Comparison of ENCODE assay signal across 12 mouse cellular contexts in the genomic region with DNA sequence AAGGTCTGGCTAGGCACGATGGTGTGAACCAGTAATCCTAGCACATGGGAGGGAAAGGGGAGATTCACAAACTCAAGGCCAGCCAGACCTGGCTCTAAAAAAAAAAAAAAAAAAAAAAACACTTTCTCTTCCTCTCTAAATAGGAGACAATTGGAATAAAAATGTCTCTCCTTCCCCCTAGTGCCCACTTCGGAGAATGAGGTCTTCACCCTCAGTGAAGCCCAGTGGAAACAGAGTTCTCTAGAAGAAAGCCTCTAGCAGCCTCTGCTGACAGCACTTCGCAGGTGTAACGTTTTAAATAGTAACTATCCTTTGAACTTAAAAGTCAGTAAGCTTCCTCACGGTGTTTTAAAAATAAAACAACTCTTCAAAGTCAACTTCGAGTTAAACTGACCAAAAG. TPM values are rescaled to one million over a fixed set of nuclear protein-coding genes. Genes with fewer than 3 reads are reported as not detected.
DNase-seq lines count a peak whose midpoint lies in the region; ATAC-seq and TF ChIP-seq lines count a peak whose summit lies in the region.
"Had no signal": no experiment of that assay in that cellular context is flagged by ENCODE, and none has a peak within 500 bp of the region (broad histone marks: within the 10 kb centered on the region; RNA-seq: fewer than 3 reads in every experiment).

No protein-coding gene starts in this region.

- DNase-seq in adrenal gland, postnatal 14 days: peak; percentile 9
- DNase-seq in adrenal gland, postnatal 36 days: no peak
- peak; percentile 39 for DNase-seq in midbrain, embryonic 14.5 days
- no peak for DNase-seq in midbrain, embryonic 10.5 days (ENCODE audit: low spot score)
- DNase-seq in kidney, postnatal 4 days: peak; percentile 11 to 42
- DNase-seq in lung, postnatal 10 days: no peak
- DNase-seq: cerebellum, postnatal 25 days; right cerebral cortex, postnatal 14 days had no signal

- H3K4me1 ChIP-seq in intestine, postnatal 0 days (replicated peaks; ENCODE audit: control insufficient read depth, insufficient read depth, low read length): no peaks in the 10 kb centered on the region
- H3K4me1 ChIP-seq in intestine, embryonic 16.5 days (ENCODE audit: control insufficient read depth, insufficient read depth, low read length): no peaks in the 10 kb centered on the region
- no peaks in the 10 kb centered on the region for H3K4me1 ChIP-seq in midbrain, embryonic 14.5 days (ENCODE audit: control insufficient read depth, insufficient read depth, low read length)
- no peaks in the 10 kb centered on the region for H3K4me1 ChIP-seq in midbrain, embryonic 10.5 days
- H3K4me1 ChIP-seq: neural tube, embryonic 12.5 days had no signal

- TF ChIP-seq CTCF in intestine, postnatal 0 days (IDR thresholded peaks at IDR 0.05; ENCODE audit: low read depth): peak; percentile 62

- no peak overlapping the region for H3K27ac ChIP-seq in intestine, postnatal 0 days (ENCODE audit: low read depth, low read length)
- no peak overlapping the region for H3K27ac ChIP-seq in intestine, embryonic 16.5 days (ENCODE audit: low read length)
- H3K27ac ChIP-seq in midbrain, embryonic 14.5 days (replicated peaks; ENCODE audit: low read depth, low read length): no peak overlapping the region
- no peak overlapping the region for H3K27ac ChIP-seq in midbrain, embryonic 10.5 days (replicated peaks)
- H3K27ac ChIP-seq: liver, embryonic 14.5 days; neural tube, embryonic 12.5 days had no signal

- no peaks in the 10 kb centered on the region for H3K27me3 ChIP-seq in intestine, postnatal 0 days (replicated peaks; ENCODE audit: control insufficient read depth, insufficient read depth, low read length)
- no peaks in the 10 kb centered on the region for H3K27me3 ChIP-seq in intestine, embryonic 16.5 days (replicated peaks; ENCODE audit: control insufficient read depth, insufficient read depth, low read length)
- H3K27me3 ChIP-seq in midbrain, embryonic 14.5 days (ENCODE audit: control insufficient read depth, insufficient read depth, low read length): no peaks in the 10 kb centered on the region
- no peaks in the 10 kb centered on the region for H3K27me3 ChIP-seq in midbrain, embryonic 10.5 days (ENCODE audit: low read depth, poor library complexity, severe bottlenecking)
- H3K27me3 ChIP-seq: neural tube, embryonic 12.5 days had no signal

- no peak overlapping the region for H3K4me3 ChIP-seq in intestine, postnatal 0 days (ENCODE audit: low read depth, low read length)
- no peak overlapping the region for H3K4me3 ChIP-seq in intestine, embryonic 16.5 days (ENCODE audit: low read length)
- H3K4me3 ChIP-seq in midbrain, embryonic 14.5 days (replicated peaks; ENCODE audit: low read depth, low read length): no peak overlapping the region
- no peak overlapping the region for H3K4me3 ChIP-seq in midbrain, embryonic 10.5 days
- H3K4me3 ChIP-seq: neural tube, embryonic 12.5 days had no signal

- 65% methylated on average over 6 of the region's 6 CpGs for WGBS in intestine, postnatal 0 days
- 68% methylated on average over 6 of the region's 6 CpGs for WGBS in intestine, embryonic 16.5 days
- 83% methylated on average over 6 of the region's 6 CpGs for WGBS in midbrain, embryonic 14.5 days
- WGBS in midbrain, embryonic 10.5 days: 83% methylated on average over 6 of the region's 6 CpGs

- no peak overlapping the region for H3K9ac ChIP-seq in intestine, postnatal 0 days (ENCODE audit: low read depth, low read length)
- H3K9ac ChIP-seq in intestine, embryonic 16.5 days (ENCODE audit: low read depth, low read length): no peak overlapping the region
- H3K9ac ChIP-seq in midbrain, embryonic 14.5 days (replicated peaks; ENCODE audit: low read length): no peak overlapping the region
- H3K9ac ChIP-seq: liver, embryonic 14.5 days; neural tube, embryonic 12.5 days had no signal

- H3K9me3 ChIP-seq in intestine, postnatal 0 days (ENCODE audit: control insufficient read depth): no peaks in the 10 kb centered on the region
- no peaks in the 10 kb centered on the region for H3K9me3 ChIP-seq in intestine, embryonic 16.5 days (ENCODE audit: control insufficient read depth, low read length)
- H3K9me3 ChIP-seq in midbrain, embryonic 14.5 days (ENCODE audit: control insufficient read depth, low read length): no peaks in the 10 kb centered on the region
- no peaks in the 10 kb centered on the region for H3K9me3 ChIP-seq in midbrain, embryonic 10.5 days (replicated peaks)
- H3K9me3 ChIP-seq: neural tube, embryonic 12.5 days had no signal

- H3K4me2 ChIP-seq in intestine, postnatal 0 days (replicated peaks; ENCODE audit: low read depth): no peak overlapping the region
- no peak overlapping the region for H3K4me2 ChIP-seq in intestine, embryonic 16.5 days (ENCODE audit: low read depth, low read length)
- no peak overlapping the region for H3K4me2 ChIP-seq in midbrain, embryonic 14.5 days (ENCODE audit: low read length)
- H3K4me2 ChIP-seq: neural tube, embryonic 12.5 days had no signal

- peaks cover 2% of the 10 kb centered on the region; the same call in 1 of the 2 replicates for H3K36me3 ChIP-seq in intestine, postnatal 0 days (ENCODE audit: control insufficient read depth, insufficient read depth)
- H3K36me3 ChIP-seq in intestine, embryonic 16.5 days (ENCODE audit: control insufficient read depth, insufficient read depth, low read length): no peaks in the 10 kb centered on the region
- H3K36me3 ChIP-seq in midbrain, embryonic 14.5 days (ENCODE audit: control insufficient read depth, insufficient read depth, low read length): peaks cover 22% of the 10 kb centered on the region
- peaks cover 69% of the 10 kb centered on the region for H3K36me3 ChIP-seq in midbrain, embryonic 10.5 days

- no peak for ATAC-seq in intestine, postnatal 0 days
- no peak for ATAC-seq in intestine, embryonic 16.5 days
- ATAC-seq in midbrain, embryonic 14.5 days (ENCODE audit: low FRiP score, low TSS enrichment): no peak

RNA-seq across cellular contexts. Expression of a gene that starts 33.8 kb away (rescaled TPM):
- 27.9 and 31.0 TPM in 2 replicates for total RNA-seq in adrenal gland, postnatal 14 days (2021)
- total RNA-seq in adrenal gland, postnatal 36 days (2021): 10 to 100 TPM; 28.0 to 34.8 TPM
- polyA plus RNA-seq in intestine, postnatal 0 days (2015; fragmentation: Nextera tagmentation; extraction: Ambion mirVana): 21.7 and 23.8 TPM in 2 replicates
- 37.4 and 42.8 TPM in 2 replicates for polyA plus RNA-seq in intestine, embryonic 16.5 days (2015; fragmentation: Nextera tagmentation; extraction: Ambion mirVana)
- polyA plus RNA-seq in midbrain, embryonic 14.5 days (2014; fragmentation: Nextera tagmentation; extraction: Ambion mirVana): 58.6 and 70.6 TPM in 2 replicates
- polyA plus RNA-seq in midbrain, embryonic 10.5 days (2016; fragmentation: Nextera tagmentation; extraction: Ambion mirVana): 92.2 and 94.6 TPM in 2 replicates

RNA-seq across cellular contexts. Expression of a gene that starts 43.9 kb away (rescaled TPM):
- total RNA-seq in adrenal gland, postnatal 14 days (2021): 23.1 and 24.2 TPM in 2 replicates
- 10 to 100 TPM; 18.9 to 19.3 TPM for total RNA-seq in adrenal gland, postnatal 36 days (2021)
- 3.3 and 3.5 TPM in 2 replicates for polyA plus RNA-seq in intestine, postnatal 0 days (2015; fragmentation: Nextera tagmentation; extraction: Ambion mirVana)
- 11.0 and 11.9 TPM in 2 replicates for polyA plus RNA-seq in intestine, embryonic 16.5 days (2015; fragmentation: Nextera tagmentation; extraction: Ambion mirVana)
- 12.4 and 14.5 TPM in 2 replicates for polyA plus RNA-seq in midbrain, embryonic 14.5 days (2014; fragmentation: Nextera tagmentation; extraction: Ambion mirVana)
- 29.9 and 30.4 TPM in 2 replicates for polyA plus RNA-seq in midbrain, embryonic 10.5 days (2016; fragmentation: Nextera tagmentation; extraction: Ambion mirVana)

Comparison
In these comparisons a context has a peak if more than half of its experiments do, and no peak if none do; other contexts are left out.
1. DNase-seq: peak in adrenal gland, postnatal 14 days (single experiment), midbrain, embryonic 14.5 days (single experiment) and kidney, postnatal 4 days (2 of 2); none in adrenal gland, postnatal 36 days (0 of 2), midbrain, embryonic 10.5 days (single experiment) and lung, postnatal 10 days (single experiment).